Mouse (Mus musculus): ENCODE measurements around the gene H2-M10.5. TPM values are rescaled to one million over a fixed set of nuclear protein-coding genes. Genes with fewer than 3 reads are reported as not detected.
"Not testable (repeated sequence)": the region's sequence is repeated elsewhere in the genome, so short reads cannot be mapped to it uniquely, and the experiment has no call there.

The H2-M10.5 gene
- polyA plus RNA-seq, 2 experiments: not detected

GRCm38 (mm10) chr17:36786483-36786886 lies 13.8 kb downstream of the H2-M10.5 start:
- DNase-seq (ENCODE audit: low read depth in 3 of 3, low spot score in 3 of 3); H3K9ac ChIP-seq (replicated peaks); H3K4me1 ChIP-seq (replicated peaks; ENCODE audit: control insufficient read depth in 2 of 2, insufficient read depth in 2 of 2, low read length in 1 of 2); ATAC-seq (ENCODE audit: insufficient read depth); H3K9me3 ChIP-seq (ENCODE audit: control insufficient read depth, low read length); H3K36me3 ChIP-seq (replicated peaks; ENCODE audit: control insufficient read depth, insufficient read depth, low read depth); H3K27ac ChIP-seq; H3K4me3 ChIP-seq (ENCODE audit: insufficient read depth in 1 of 2, low read depth in 2 of 2, low read length in 2 of 2); H3K4me2 ChIP-seq (ENCODE audit: low read depth); H3K27me3 ChIP-seq (ENCODE audit: control insufficient read depth, insufficient read depth, low read length): not testable (repeated sequence)
- WGBS (ENCODE audit: insufficient replicate concordance): 27% methylated on average over 1 of the region's 1 CpGs
- peak; percentile 75 for TF ChIP-seq CTCF (IDR thresholded peaks at IDR 0.05; ENCODE audit: low read depth)

GRCm38 (mm10) chr17:36788351-36788750 lies 15.6 kb downstream of the H2-M10.5 start:
- TF ChIP-seq EP300 (IDR thresholded peaks at IDR 0.05; ENCODE audit: low read depth) (no peak), CTCF (IDR thresholded peaks at IDR 0.05; ENCODE audit: low read depth) (no peak)
- H3K9me3 ChIP-seq (ENCODE audit: control insufficient read depth, low read length): no peaks in the 10 kb centered on the region
- 60% methylated on average over 2 of the region's 2 CpGs for WGBS (ENCODE audit: insufficient replicate concordance)

GRCm38 (mm10) chr17:36788801-36789200 lies 16.1 kb downstream of the H2-M10.5 start:
- not testable (repeated sequence) for H3K9me3 ChIP-seq (ENCODE audit: control insufficient read depth, low read length); H3K4me2 ChIP-seq (ENCODE audit: low read depth); ATAC-seq (ENCODE audit: insufficient read depth); H3K4me1 ChIP-seq (replicated peaks; ENCODE audit: control insufficient read depth in 2 of 2, insufficient read depth in 2 of 2, low read length in 1 of 2); H3K27me3 ChIP-seq (ENCODE audit: control insufficient read depth, insufficient read depth, low read length); H3K36me3 ChIP-seq (replicated peaks; ENCODE audit: control insufficient read depth, insufficient read depth, low read depth); H3K27ac ChIP-seq; H3K9ac ChIP-seq (replicated peaks); H3K4me3 ChIP-seq (ENCODE audit: insufficient read depth in 1 of 2, low read depth in 2 of 2, low read length in 2 of 2)
- peak; percentile 20 to 25 (median 22) for DNase-seq (ENCODE audit: low read depth in 3 of 3, low spot score in 3 of 3)
- peak; percentile 73 for TF ChIP-seq CTCF (IDR thresholded peaks at IDR 0.05; ENCODE audit: low read depth)

More at GRCm38 (mm10) chr17:36788351-36788750, 15.6 kb downstream of the H2-M10.5 start:
- no peak overlapping the region for H3K9ac ChIP-seq (replicated peaks)
- H3K27ac ChIP-seq: no peak overlapping the region
- H3K36me3 ChIP-seq (replicated peaks; ENCODE audit: control insufficient read depth, insufficient read depth, low read depth): no peaks in the 10 kb centered on the region
- no peaks in the 10 kb centered on the region for H3K27me3 ChIP-seq (ENCODE audit: control insufficient read depth, insufficient read depth, low read length)
- no peaks in the 10 kb centered on the region for H3K4me1 ChIP-seq (replicated peaks; ENCODE audit: control insufficient read depth in 2 of 2, insufficient read depth in 2 of 2, low read length in 1 of 2)
- no peak overlapping the region for H3K4me3 ChIP-seq (ENCODE audit: insufficient read depth in 1 of 2, low read depth in 2 of 2, low read length in 2 of 2)
- H3K4me2 ChIP-seq (ENCODE audit: low read depth): no peak overlapping the region
- ATAC-seq (ENCODE audit: insufficient read depth) (no peak), DNase-seq (ENCODE audit: low read depth in 3 of 3, low spot score in 3 of 3) (no peak)

- no peak overlapping the region for H3K9ac ChIP-seq (replicated peaks)
- no peaks in the 10 kb centered on the region for H3K27me3 ChIP-seq (ENCODE audit: control insufficient read depth, insufficient read depth, low read length)
- H3K4me3 ChIP-seq (ENCODE audit: insufficient read depth in 1 of 2, low read depth in 2 of 2, low read length in 2 of 2): no peak overlapping the region
- ATAC-seq (ENCODE audit: insufficient read depth) (no peak), DNase-seq (ENCODE audit: low read depth in 3 of 3, low spot score in 3 of 3) (no peak)
- no peak overlapping the region for H3K4me2 ChIP-seq (ENCODE audit: low read depth)
- TF ChIP-seq CTCF (IDR thresholded peaks at IDR 0.05; ENCODE audit: low read depth) (no peak), EP300 (IDR thresholded peaks at IDR 0.05; ENCODE audit: low read depth) (no peak)
- WGBS (ENCODE audit: insufficient replicate concordance): 67% methylated on average over 10 of the region's 10 CpGs
- no peaks in the 10 kb centered on the region for H3K9me3 ChIP-seq (ENCODE audit: control insufficient read depth, low read length)
- H3K36me3 ChIP-seq (replicated peaks; ENCODE audit: control insufficient read depth, insufficient read depth, low read depth): no peaks in the 10 kb centered on the region
- H3K4me1 ChIP-seq (replicated peaks; ENCODE audit: control insufficient read depth in 2 of 2, insufficient read depth in 2 of 2, low read length in 1 of 2): no peaks in the 10 kb centered on the region
- no peak overlapping the region for H3K27ac ChIP-seq
These were observed 26.8 kb downstream of the H2-M10.5 start for GRCm38 (mm10) chr17:36799493-36799892.

- H3K9me3 ChIP-seq (ENCODE audit: control insufficient read depth, low read length); DNase-seq (ENCODE audit: low read depth in 3 of 3, low spot score in 3 of 3); H3K36me3 ChIP-seq (replicated peaks; ENCODE audit: control insufficient read depth, insufficient read depth, low read depth); H3K9ac ChIP-seq (replicated peaks); ATAC-seq (ENCODE audit: insufficient read depth); H3K27ac ChIP-seq; H3K4me2 ChIP-seq (ENCODE audit: low read depth); H3K4me3 ChIP-seq (ENCODE audit: insufficient read depth in 1 of 2, low read depth in 2 of 2, low read length in 2 of 2); H3K27me3 ChIP-seq (ENCODE audit: control insufficient read depth, insufficient read depth, low read length); H3K4me1 ChIP-seq (replicated peaks; ENCODE audit: control insufficient read depth in 2 of 2, insufficient read depth in 2 of 2, low read length in 1 of 2): not testable (repeated sequence)
- WGBS (ENCODE audit: insufficient replicate concordance): 36% methylated on average over 4 of the region's 4 CpGs
These were observed 27.3 kb downstream of the H2-M10.5 start for GRCm38 (mm10) chr17:36799921-36800462.

Measured in liver, embryonic 14.5 days (tissue).